ENCODE assay signal across 7 mouse cellular contexts in genomic region chr9:44233802-44234478, GRCm38 (mm10). TPM values are rescaled to one million over a fixed set of nuclear protein-coding genes. Genes with fewer than 3 reads are reported as not detected.
DNase-seq lines count a peak whose midpoint lies in the region; ATAC-seq and TF ChIP-seq lines count a peak whose summit lies in the region.

Gene Cbl, minus strand, starts transcription at chr9:44234049.

- peak within 1 kb of the TSS; percentile 85 for H3K9ac ChIP-seq in intestine, postnatal 0 days (ENCODE audit: low read depth, low read length)
- H3K9ac ChIP-seq in midbrain, embryonic 12.5 days (replicated peaks): peak within 1 kb of the TSS; percentile 80

- peaks cover 40% of the 10 kb centered on the region for H3K4me1 ChIP-seq in embryonic facial prominence, embryonic 10.5 days
- no peaks in the 10 kb centered on the region for H3K4me1 ChIP-seq in intestine, postnatal 0 days (replicated peaks; ENCODE audit: control insufficient read depth, insufficient read depth, low read length)
- H3K4me1 ChIP-seq in midbrain, embryonic 12.5 days: peaks cover 19% of the 10 kb centered on the region
- H3K4me1 ChIP-seq in small intestine, adult 2 months (ENCODE audit: control insufficient read depth, insufficient read depth, insufficient read length, low read length): peaks cover 17% of the 10 kb centered on the region; the same call in 1 of the 2 replicates

- peak within 1 kb of the TSS; percentile 73 for H3K4me2 ChIP-seq in intestine, postnatal 0 days (replicated peaks; ENCODE audit: low read depth)
- H3K4me2 ChIP-seq in midbrain, embryonic 12.5 days (replicated peaks): peak within 1 kb of the TSS; percentile 65

- H3K27ac ChIP-seq in embryonic facial prominence, embryonic 10.5 days (replicated peaks): peak within 1 kb of the TSS; percentile 97
- H3K27ac ChIP-seq in intestine, postnatal 0 days (ENCODE audit: low read depth, low read length): peak within 1 kb of the TSS; percentile 86
- H3K27ac ChIP-seq in midbrain, embryonic 12.5 days (replicated peaks): peak within 1 kb of the TSS; percentile 94
- H3K27ac ChIP-seq in small intestine, adult 2 months (ENCODE audit: insufficient read depth, low read depth, low read length): peak within 1 kb of the TSS; percentile 83

- TF ChIP-seq POLR2A in small intestine, adult 2 months (IDR thresholded peaks at IDR 0.05; ENCODE audit: low read depth, low read length): peak; percentile 70

- H3K36me3 ChIP-seq in embryonic facial prominence, embryonic 10.5 days (replicated peaks): no peaks in the 10 kb centered on the region; the same call in 1 of the 2 replicates
- no peaks in the 10 kb centered on the region for H3K36me3 ChIP-seq in intestine, postnatal 0 days (ENCODE audit: control insufficient read depth, insufficient read depth)
- no peaks in the 10 kb centered on the region for H3K36me3 ChIP-seq in midbrain, embryonic 12.5 days
- no peaks in the 10 kb centered on the region for H3K36me3 ChIP-seq in small intestine, adult 2 months (ENCODE audit: control insufficient read depth, insufficient read depth, low read length)

- TF ChIP-seq CTCF in intestine, postnatal 0 days (IDR thresholded peaks at IDR 0.05; ENCODE audit: low read depth): peak; percentile 98
- TF ChIP-seq CTCF in small intestine, adult 2 months (IDR thresholded peaks at IDR 0.05; ENCODE audit: extremely low read depth, insufficient read length, insufficient replicate concordance, low read depth, low read length): peak; percentile 94

- no peaks in the 10 kb centered on the region for H3K27me3 ChIP-seq in embryonic facial prominence, embryonic 10.5 days (replicated peaks; ENCODE audit: low read depth, poor library complexity, severe bottlenecking)
- no peaks in the 10 kb centered on the region for H3K27me3 ChIP-seq in intestine, postnatal 0 days (replicated peaks; ENCODE audit: control insufficient read depth, insufficient read depth, low read length)
- H3K27me3 ChIP-seq in midbrain, embryonic 12.5 days: no peaks in the 10 kb centered on the region
- no peaks in the 10 kb centered on the region for H3K27me3 ChIP-seq in small intestine, adult 2 months (ENCODE audit: control insufficient read depth, insufficient read depth, low read length)

- intact Hi-C loops in left cerebral cortex, postnatal 4 days (cut with DNase I): loop anchor here (10.0 kb wide), 1 partner anchor 249 kb away; no protein-coding TSS in a partner anchor

- peak; percentile 99 for DNase-seq in adrenal gland, postnatal 10 days
- DNase-seq in embryonic facial prominence, embryonic 10.5 days (ENCODE audit: low spot score): peak; percentile 99
- peak; percentile 85 for DNase-seq in gonadal fat pad, adult 2 months (ENCODE audit: low read depth)
- peak; percentile 99 for DNase-seq in left cerebral cortex, postnatal 4 days

- no peaks in the 10 kb centered on the region for H3K9me3 ChIP-seq in embryonic facial prominence, embryonic 10.5 days
- no peaks in the 10 kb centered on the region for H3K9me3 ChIP-seq in intestine, postnatal 0 days (ENCODE audit: control insufficient read depth)
- H3K9me3 ChIP-seq in midbrain, embryonic 12.5 days: no peaks in the 10 kb centered on the region

- ATAC-seq in intestine, postnatal 0 days: peak; percentile 93
- peak; percentile 96 for ATAC-seq in midbrain, embryonic 12.5 days (ENCODE audit: low FRiP score, low read depth)

- H3K4me3 ChIP-seq in embryonic facial prominence, embryonic 10.5 days: peak within 1 kb of the TSS; percentile 93
- peak within 1 kb of the TSS; percentile 82 for H3K4me3 ChIP-seq in intestine, postnatal 0 days (ENCODE audit: low read depth, low read length)
- H3K4me3 ChIP-seq in midbrain, embryonic 12.5 days: peak within 1 kb of the TSS; percentile 89
- peak within 1 kb of the TSS; percentile 93 for H3K4me3 ChIP-seq in small intestine, adult 2 months (ENCODE audit: low read depth, low read length)

- under 1% methylated on average over 76 of the region's 76 CpGs for WGBS in embryonic facial prominence, embryonic 10.5 days
- 0% methylated on average over 39 of the region's 76 CpGs for WGBS in intestine, postnatal 0 days
- under 1% methylated on average over 62 of the region's 76 CpGs for WGBS in midbrain, embryonic 12.5 days
- WGBS in small intestine, adult 2 months: under 1% methylated on average over 72 of the region's 76 CpGs

RNA-seq across cellular contexts. Expression of gene Cbl, which starts in this region (rescaled TPM):
- 10 to 100 TPM; 28.2 to 32.4 TPM for total RNA-seq in adrenal gland, postnatal 10 days (2021)
- polyA plus RNA-seq in embryonic facial prominence, embryonic 10.5 days (2016; fragmentation: Nextera tagmentation; extraction: Ambion mirVana): 25.4 and 25.5 TPM in 2 replicates
- polyA plus RNA-seq in gonadal fat pad, adult 2 months (2012; rRNA removed): 12.2 and 14.1 TPM in 2 replicates
- 5.8 and 6.7 TPM in 2 replicates for polyA plus RNA-seq in intestine, postnatal 0 days (2015; fragmentation: Nextera tagmentation; extraction: Ambion mirVana)
- total RNA-seq in left cerebral cortex, postnatal 4 days (2021): 10 to 100 TPM; 58.4 to 62.4 TPM
- polyA plus RNA-seq in midbrain, embryonic 12.5 days (2016; fragmentation: Nextera tagmentation; extraction: Ambion mirVana): 27.2 and 32.0 TPM in 2 replicates
- 2.9 and 6.9 TPM in 2 replicates for polyA plus RNA-seq in small intestine, adult 2 months (2012; rRNA removed)

Comparison
In these comparisons a context has a peak if more than half of its experiments do, and no peak if none do; other contexts are left out.
1. Peak in every context shown above with its lines: DNase-seq, ATAC-seq, H3K4me3 ChIP-seq and H3K27ac ChIP-seq.